Mouse (Mus musculus) E14TG2a.4 (cell line): ENCODE measurements around the gene Nlrp3.

Experiments used
- CTCF ChIP-seq: conservative IDR thresholded peaks from 2 replicates; pipeline ENCODE4 v1.5.1; 2014; ENCODE audit warnings: low read length
- NANOG ChIP-seq: IDR thresholded peaks from 2 replicates; pipeline ENCODE4 v1.6.1; 2014; ENCODE audit warnings: borderline replicate concordance, low read length, mixed read lengths
- POU5F1 ChIP-seq: IDR thresholded peaks from 2 replicates; pipeline ENCODE4 v1.6.1; 2014; ENCODE audit warnings: low read length, borderline replicate concordance

DNA sequence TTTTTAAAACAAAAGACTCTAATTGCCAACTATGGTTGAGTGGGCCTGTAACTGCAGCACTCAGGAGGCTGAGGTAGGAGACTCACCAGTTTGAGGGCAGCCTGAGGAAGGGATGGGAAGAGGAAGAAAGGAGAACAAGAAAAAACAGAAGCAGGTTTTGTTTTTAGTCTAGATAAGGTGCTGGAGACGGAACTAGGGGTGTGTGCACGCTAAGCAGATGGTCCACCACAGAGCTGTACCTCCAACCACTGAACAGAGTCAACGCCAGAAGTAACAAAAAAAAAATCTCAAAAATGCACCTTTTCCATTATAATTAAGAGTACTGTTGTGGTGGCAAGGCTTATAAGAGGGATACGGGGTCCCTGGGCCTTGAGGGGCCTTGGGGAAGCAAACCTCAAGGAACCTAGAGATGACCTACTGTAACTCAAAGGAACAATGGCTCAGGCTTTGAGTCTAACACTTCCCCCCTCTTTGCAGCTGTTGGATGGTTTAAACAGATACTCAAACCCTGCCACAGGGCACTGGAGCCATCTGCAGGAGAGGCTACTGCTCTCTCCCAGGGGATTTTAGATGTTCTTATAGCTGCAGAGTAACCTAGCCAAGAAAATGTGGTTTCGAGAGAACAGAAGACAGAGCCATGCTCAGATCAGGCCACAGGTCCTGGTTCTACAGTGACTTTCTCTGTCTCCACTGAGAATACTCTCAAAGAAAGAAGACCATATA, 39.2 kb upstream of the Nlrp3 start:
- TF ChIP-seq CTCF (no peak), NANOG (no peak), POU5F1 (no peak)
